Mouse (Mus musculus): ENCODE measurements around the gene Eml6. TPM values are rescaled to one million over a fixed set of nuclear protein-coding genes. Genes with fewer than 3 reads are reported as not detected.

The Eml6 gene
- polyA plus RNA-seq, 1 experiment from 2014 or later = 0.15 TPM

DNA sequence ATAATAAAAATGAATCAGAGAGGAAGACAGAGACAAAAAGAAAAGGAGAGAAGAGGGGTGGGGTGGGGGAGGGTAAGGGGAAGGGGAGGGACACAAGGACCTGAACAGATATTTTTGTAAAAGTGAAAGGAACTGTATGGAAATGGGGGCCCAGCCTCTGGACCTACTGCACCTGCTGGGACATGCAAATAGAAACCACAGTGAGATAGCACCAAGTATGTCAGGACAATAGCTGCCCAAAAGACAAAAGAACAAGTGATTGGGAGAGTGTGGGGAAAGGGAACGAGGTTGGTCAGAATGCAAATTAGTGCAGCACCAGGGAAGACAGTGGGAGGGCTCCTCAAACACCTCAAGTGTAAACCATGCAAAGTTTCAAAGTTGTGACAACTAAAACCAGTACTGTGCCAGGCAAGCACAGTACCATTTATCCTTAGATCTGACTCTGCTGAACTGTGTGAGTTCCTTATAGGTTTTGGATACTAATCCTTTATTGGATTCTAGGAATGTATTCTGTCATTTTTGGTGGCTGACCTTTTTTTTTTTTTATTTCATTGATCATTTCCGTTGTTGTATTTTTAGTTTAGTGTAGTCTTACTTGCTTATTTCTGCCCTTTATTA, 246.3 kb downstream of the Eml6 start:
- H3K27me3 ChIP-seq (replicated peaks) = no peaks in the 10 kb centered on the region
- WGBS (ENCODE audit: insufficient replicate concordance) = 54% methylated on average over 2 of the region's 2 CpGs

DNA sequence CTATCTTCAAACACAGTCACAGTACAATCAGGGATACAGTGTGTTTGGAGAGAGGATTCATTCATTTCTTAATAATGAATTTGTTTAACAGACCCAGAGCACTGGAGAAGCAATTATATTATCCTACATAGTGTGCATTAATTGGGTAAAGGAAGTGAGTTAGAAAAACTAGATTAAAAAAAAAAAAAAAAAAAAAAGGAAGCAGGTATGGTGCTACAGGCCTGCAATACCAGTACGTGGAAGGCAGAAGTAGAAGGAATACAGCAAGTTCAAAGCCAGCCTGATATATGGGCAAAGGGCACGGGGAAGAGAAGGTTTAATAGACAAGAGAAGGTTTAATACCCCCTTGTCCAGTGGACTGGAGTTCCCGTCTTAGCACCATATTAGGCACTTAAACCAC, 246.9 kb downstream of the Eml6 start:
- Histone ChIP-seq H3K36me3 (no peaks in the 10 kb centered on the region), H3K9me3 (replicated peaks) (no peaks in the 10 kb centered on the region), H3K4me1 (peaks cover 6% of the 10 kb centered on the region), H3K9ac (no peak overlapping the region), H3K4me3 (no peak overlapping the region), H3K27ac (no peak overlapping the region), H3K4me2 (no peak overlapping the region), H3K27me3 (replicated peaks) (no peaks in the 10 kb centered on the region)
- WGBS (ENCODE audit: insufficient replicate concordance) = 48% methylated on average over 3 of the region's 3 CpGs
- no peak for ATAC-seq

More for the DNA sequence above, 246.3 kb downstream of the Eml6 start:
- no peak overlapping the region for H3K27ac ChIP-seq
- no peak for ATAC-seq
- no peak overlapping the region for H3K4me3 ChIP-seq
- no peaks in the 10 kb centered on the region for H3K36me3 ChIP-seq
- no peaks in the 10 kb centered on the region for H3K9me3 ChIP-seq (replicated peaks)
- no peak overlapping the region for H3K9ac ChIP-seq
- no peak overlapping the region for H3K4me2 ChIP-seq
- H3K4me1 ChIP-seq = peaks cover 4% of the 10 kb centered on the region

DNA sequence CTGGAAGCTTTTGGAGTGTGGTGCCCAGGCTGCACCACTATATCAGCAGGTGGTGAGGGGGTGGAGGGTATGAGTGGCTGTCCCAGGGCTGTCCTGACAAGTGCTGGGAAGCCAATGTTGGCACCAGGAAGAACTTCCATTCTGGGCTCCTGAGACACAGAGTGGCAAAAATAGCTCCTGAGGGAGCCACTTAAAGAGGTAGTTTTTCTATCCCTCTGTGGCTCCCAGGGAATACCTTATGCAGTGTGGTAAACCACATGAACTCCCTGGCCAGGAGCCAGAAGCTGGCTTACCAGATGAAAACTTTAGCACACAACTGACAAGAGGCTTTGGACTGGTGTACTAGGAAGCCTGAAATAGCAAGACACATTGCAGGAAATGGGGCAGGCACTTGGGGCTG, 247.9 kb downstream of the Eml6 start:
- H3K27me3 ChIP-seq (replicated peaks) = no peaks in the 10 kb centered on the region
- no peak overlapping the region for H3K27ac ChIP-seq
- H3K4me2 ChIP-seq = no peak overlapping the region
- no peak overlapping the region for H3K4me3 ChIP-seq
- ATAC-seq = no peak
- H3K4me1 ChIP-seq = peaks cover 6% of the 10 kb centered on the region
- no peak overlapping the region for H3K9ac ChIP-seq
- H3K36me3 ChIP-seq = no peaks in the 10 kb centered on the region
- no peaks in the 10 kb centered on the region for H3K9me3 ChIP-seq (replicated peaks)

DNA sequence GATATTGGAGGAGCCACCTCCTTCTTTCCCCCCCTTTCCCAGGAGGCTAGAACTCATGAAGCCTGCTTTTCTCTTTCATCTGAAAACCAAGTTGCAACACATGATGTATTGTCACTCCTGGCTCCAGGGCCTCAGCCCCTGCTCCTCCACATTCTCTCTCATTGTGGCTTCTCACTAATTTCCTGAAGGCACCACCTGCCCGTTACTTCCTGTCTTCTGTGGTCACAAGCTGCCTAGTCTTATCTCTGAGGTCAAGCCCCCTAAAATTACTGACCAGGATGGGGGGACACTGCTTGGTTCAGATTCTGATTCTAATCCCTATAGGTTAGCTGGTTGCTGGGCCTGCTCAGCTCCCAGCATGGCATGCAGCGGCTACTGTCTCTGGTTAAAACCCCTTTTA, 251.1 kb downstream of the Eml6 start:
- no peak for ATAC-seq
- WGBS (ENCODE audit: insufficient replicate concordance) = 34% methylated on average over 2 of the region's 2 CpGs
- Histone ChIP-seq H3K4me3 (no peak overlapping the region), H3K4me2 (no peak overlapping the region), H3K27ac (no peak overlapping the region), H3K4me1 (peaks cover 6% of the 10 kb centered on the region), H3K36me3 (no peaks in the 10 kb centered on the region), H3K9me3 (replicated peaks) (no peaks in the 10 kb centered on the region), H3K27me3 (replicated peaks) (no peaks in the 10 kb centered on the region), H3K9ac (no peak overlapping the region)

DNA sequence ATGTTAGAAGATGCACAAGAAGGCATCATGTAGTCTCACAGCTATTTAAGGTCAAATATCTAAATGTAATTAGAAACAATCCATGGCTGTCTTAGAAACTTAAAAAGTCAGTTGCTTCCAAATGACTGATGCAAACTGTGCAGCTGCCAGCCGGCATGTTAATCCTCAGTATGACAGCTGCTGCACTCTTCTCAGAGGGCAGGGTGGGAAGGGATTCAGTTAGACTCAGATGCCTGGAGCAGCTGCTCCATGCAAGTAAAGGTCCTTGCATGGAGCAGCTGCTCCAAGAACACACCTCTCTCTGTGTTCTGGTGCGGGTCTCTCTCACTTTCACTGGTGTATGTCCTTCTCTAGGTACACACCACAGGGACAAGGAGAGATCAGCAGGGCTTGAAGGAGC, 251.5 kb downstream of the Eml6 start:
- Histone ChIP-seq H3K4me3 (no peak overlapping the region), H3K36me3 (no peaks in the 10 kb centered on the region), H3K9ac (no peak overlapping the region), H3K27me3 (replicated peaks) (no peaks in the 10 kb centered on the region), H3K4me1 (peaks cover 6% of the 10 kb centered on the region), H3K9me3 (replicated peaks) (no peaks in the 10 kb centered on the region), H3K4me2 (no peak overlapping the region), H3K27ac (no peak overlapping the region)
- WGBS (ENCODE audit: insufficient replicate concordance) = 31% methylated on average over 2 of the region's 2 CpGs
- ATAC-seq = no peak

DNA sequence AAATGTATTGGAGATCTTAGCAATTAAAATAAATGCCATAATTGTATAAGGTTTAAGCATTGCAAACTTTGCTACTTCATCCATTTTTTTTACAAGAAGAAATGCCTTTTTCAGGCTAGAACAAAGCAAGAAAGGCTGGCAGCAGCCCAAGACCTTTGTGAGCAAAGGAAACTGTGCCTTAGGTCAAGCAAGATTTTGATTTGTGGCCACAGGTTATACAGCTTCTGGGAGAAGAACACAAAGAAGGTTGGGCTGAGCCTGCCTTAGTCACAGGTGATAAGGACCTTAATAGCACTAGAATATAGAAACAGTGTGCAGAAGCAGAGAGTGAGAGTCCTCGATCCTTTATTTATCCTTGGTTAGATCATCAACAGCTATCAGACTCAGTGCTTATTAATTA, 253.6 kb downstream of the Eml6 start:
- H3K4me2 ChIP-seq = no peak overlapping the region
- H3K4me1 ChIP-seq = peaks cover 6% of the 10 kb centered on the region
- 70% methylated on average over 1 of the region's 1 CpGs for WGBS (ENCODE audit: insufficient replicate concordance)
- ATAC-seq = no peak
- no peaks in the 10 kb centered on the region for H3K36me3 ChIP-seq
- no peak overlapping the region for H3K9ac ChIP-seq
- no peaks in the 10 kb centered on the region for H3K27me3 ChIP-seq (replicated peaks)
- no peak overlapping the region for H3K27ac ChIP-seq
- no peaks in the 10 kb centered on the region for H3K9me3 ChIP-seq (replicated peaks)
- no peak overlapping the region for H3K4me3 ChIP-seq

DNA sequence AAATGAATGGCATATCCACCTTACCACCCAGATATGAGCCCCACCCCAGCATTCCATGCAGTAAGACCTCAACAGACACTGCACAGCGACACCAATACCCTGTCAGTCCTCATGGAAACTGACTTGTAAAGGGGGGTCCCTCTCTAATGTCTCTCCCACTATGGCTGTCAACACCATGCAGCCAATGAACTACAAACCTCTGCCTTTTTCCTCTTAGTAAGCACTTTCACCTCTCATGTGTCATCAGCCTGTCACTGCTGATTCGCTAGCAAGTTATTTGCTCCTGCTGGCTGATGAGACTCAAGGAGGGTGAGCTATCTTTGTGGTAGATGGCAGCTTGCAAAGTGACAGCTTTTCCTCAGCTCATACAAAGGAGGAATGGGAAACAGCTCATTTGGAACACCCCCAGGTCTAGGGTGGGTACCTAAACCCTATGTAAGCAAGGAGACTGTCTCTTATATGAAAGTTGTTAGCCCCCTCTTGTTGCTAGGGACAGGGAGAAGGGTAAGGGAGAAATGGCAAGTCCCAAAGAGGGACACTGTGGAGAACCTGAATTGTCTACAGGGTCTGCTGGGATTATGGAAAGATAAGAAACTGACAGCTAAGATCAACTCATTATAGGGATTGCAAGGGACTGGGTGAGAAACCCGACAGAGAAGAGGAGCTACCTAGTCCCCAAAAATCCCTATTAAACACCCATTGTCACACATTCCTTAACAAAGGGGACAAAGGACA, 255.0 kb downstream of the Eml6 start:
- WGBS (ENCODE audit: insufficient replicate concordance) = 56% methylated on average over 3 of the region's 3 CpGs
- H3K4me3 ChIP-seq = no peak overlapping the region
- no peak for ATAC-seq

DNA sequence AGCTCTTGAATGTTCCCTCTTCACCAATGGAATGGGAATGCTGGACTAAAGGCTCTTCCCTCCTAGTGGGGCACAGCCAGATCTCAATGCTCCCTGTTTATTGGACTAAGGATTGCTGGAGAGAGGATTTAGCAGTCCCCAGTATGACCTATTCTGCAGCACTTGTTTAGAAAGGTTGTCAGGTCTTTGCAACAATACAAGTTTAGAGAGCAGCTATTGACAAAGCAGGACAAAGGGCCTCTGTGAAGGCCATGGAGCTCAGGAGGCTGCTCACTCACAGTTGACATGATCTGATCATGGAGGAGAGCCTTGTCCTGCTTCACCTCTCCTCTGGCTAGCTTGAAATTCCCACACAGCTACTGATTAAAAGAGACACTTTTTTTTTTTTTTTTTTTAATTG, 257.3 kb downstream of the Eml6 start:
- Histone ChIP-seq H3K36me3 (no peaks in the 10 kb centered on the region), H3K27me3 (replicated peaks) (no peaks in the 10 kb centered on the region), H3K4me1 (no peaks in the 10 kb centered on the region), H3K27ac (no peak overlapping the region), H3K4me2 (no peak overlapping the region), H3K4me3 (no peak overlapping the region), H3K9me3 (replicated peaks) (no peaks in the 10 kb centered on the region), H3K9ac (no peak overlapping the region)
- ATAC-seq = no peak

More for the DNA sequence above, 255.0 kb downstream of the Eml6 start:
- Histone ChIP-seq H3K4me1 (peaks cover 6% of the 10 kb centered on the region), H3K27ac (no peak overlapping the region), H3K36me3 (no peaks in the 10 kb centered on the region), H3K4me2 (no peak overlapping the region), H3K9me3 (replicated peaks) (no peaks in the 10 kb centered on the region), H3K27me3 (replicated peaks) (no peaks in the 10 kb centered on the region), H3K9ac (no peak overlapping the region)

DNA sequence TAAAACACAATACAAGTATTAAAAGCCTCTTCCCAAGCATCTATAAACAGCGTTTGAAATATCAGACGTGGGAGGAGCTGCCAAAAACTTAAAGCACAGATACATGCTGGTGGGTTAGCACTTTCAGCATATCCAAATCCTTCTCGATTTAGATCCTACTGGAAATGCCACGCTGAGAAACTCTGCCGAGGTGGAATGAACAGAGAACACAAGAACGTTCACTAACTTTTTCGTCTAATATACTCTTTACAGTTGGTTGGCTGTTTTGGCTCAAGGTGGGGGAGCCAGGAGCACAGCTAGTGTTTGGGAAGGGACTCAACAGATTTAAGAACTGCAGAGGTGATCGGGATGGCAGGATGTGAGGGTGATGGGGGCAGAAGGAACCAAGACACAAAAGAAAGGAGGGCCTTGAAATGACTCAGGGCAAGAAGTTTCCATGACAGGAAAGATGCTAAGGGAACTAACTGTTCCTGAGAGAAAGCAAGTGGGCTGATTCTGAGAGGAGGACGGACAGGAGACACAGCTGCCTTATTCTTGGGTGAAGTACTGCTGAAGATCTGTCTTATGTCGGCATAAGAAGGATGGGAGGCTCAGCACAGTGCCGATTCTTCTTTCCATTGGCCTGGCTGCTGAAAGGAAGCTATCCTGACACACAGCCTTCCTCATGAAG, 259.4 kb downstream of the Eml6 start:
- Histone ChIP-seq H3K4me1 (no peaks in the 10 kb centered on the region), H3K9ac (no peak overlapping the region), H3K4me3 (no peak overlapping the region), H3K27me3 (replicated peaks) (no peaks in the 10 kb centered on the region), H3K27ac (no peak overlapping the region), H3K4me2 (no peak overlapping the region), H3K36me3 (no peaks in the 10 kb centered on the region), H3K9me3 (replicated peaks) (no peaks in the 10 kb centered on the region)
- ATAC-seq = no peak
- WGBS (ENCODE audit: insufficient replicate concordance) = 66% methylated on average over 11 of the region's 11 CpGs

DNA sequence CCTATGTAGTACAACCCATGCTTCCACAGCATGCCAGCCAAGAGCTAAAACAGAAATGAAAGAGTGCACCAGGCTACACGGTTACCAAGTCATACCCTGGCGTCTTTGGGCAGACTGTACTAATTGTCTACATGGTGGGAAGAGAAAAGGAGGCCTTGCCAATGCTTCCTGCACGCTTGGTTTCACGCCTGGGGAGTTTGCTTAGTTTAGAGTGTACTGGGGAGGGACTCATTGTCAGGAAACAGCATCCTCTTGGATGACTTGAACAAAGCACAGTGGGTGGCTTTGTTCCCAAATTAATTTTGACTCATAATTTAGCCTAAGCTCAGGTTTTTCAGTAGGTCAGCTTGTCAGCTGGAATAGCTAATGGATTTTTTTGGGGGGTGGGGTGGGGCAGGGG, 260.8 kb downstream of the Eml6 start:
- Histone ChIP-seq H3K27ac (no peak overlapping the region), H3K9me3 (replicated peaks) (no peaks in the 10 kb centered on the region), H3K36me3 (no peaks in the 10 kb centered on the region), H3K4me2 (no peak overlapping the region), H3K4me1 (no peaks in the 10 kb centered on the region), H3K27me3 (replicated peaks) (no peaks in the 10 kb centered on the region), H3K4me3 (no peak overlapping the region), H3K9ac (no peak overlapping the region)
- 57% methylated on average over 4 of the region's 4 CpGs for WGBS (ENCODE audit: insufficient replicate concordance)
- no peak for ATAC-seq

DNA sequence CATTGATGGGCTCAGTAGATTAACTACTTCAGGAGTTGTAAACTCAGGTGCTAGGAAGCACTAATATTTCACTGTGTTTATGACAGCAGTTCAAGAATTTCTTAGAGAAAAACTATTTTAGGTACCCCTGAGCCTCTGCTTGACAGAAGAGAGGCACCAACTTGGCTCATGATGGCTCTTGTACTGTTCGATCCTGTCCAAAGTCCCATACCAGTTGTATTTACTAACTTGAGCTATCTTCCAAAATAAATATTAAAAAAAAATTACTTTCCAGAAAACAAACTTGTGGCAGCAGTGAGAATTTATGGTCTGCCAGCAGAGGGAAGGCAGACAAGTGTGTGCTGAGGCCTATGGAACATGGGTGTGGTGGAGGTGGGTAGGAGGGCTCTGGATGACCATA, 263.1 kb downstream of the Eml6 start:
- 78% methylated on average over 1 of the region's 1 CpGs for WGBS (ENCODE audit: insufficient replicate concordance)
- ATAC-seq = no peak
- Histone ChIP-seq H3K4me1 (no peaks in the 10 kb centered on the region), H3K27ac (no peak overlapping the region), H3K4me2 (no peak overlapping the region), H3K9me3 (replicated peaks) (no peaks in the 10 kb centered on the region), H3K36me3 (no peaks in the 10 kb centered on the region), H3K9ac (no peak overlapping the region), H3K4me3 (no peak overlapping the region), H3K27me3 (replicated peaks) (no peaks in the 10 kb centered on the region)

DNA sequence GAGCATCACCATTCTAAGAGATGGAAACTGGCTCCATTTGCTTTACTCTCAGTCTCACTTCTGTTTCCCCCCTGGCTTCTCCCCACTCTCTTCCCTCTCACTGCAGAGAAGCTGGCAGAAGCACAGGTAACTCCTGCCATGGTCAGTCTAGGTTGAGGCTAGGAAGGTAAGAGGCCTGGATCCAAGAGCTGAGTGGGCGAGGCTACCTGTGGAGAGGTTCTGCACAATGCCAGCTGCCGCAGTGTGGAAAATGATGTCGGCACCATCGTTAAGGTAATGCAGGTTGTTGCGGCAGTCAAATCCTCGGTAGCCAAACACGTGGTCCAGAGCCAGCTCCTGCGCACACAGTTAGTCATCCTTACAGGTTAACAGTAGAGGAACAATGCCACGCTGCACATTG, 264.4 kb downstream of the Eml6 start:
- no peaks in the 10 kb centered on the region for H3K9me3 ChIP-seq (replicated peaks)
- no peak overlapping the region for H3K4me2 ChIP-seq
- H3K9ac ChIP-seq = no peak overlapping the region
- H3K36me3 ChIP-seq = no peaks in the 10 kb centered on the region
- WGBS (ENCODE audit: insufficient replicate concordance) = 80% methylated on average over 9 of the region's 9 CpGs
- no peaks in the 10 kb centered on the region for H3K27me3 ChIP-seq (replicated peaks)
- no peak overlapping the region for H3K4me3 ChIP-seq
- no peak overlapping the region for H3K27ac ChIP-seq
- H3K4me1 ChIP-seq = no peaks in the 10 kb centered on the region
- ATAC-seq = no peak
